Mouse (Mus musculus) heart, postnatal 0 days (tissue): ENCODE measurements around the gene Slc25a22. TPM values are rescaled to one million over a fixed set of nuclear protein-coding genes. Genes with fewer than 3 reads are reported as not detected.
"Not testable (repeated sequence)": the region's sequence is repeated elsewhere in the genome, so short reads cannot be mapped to it uniquely, and the experiment has no call there.

ENCODE experiments used
- ATAC-seq: fragments of 200-750 bp; cut with Nextera tagmentation; 2 replicates; pipeline ENCODE4 v1.8.0; 2017; ENCODE audit warnings: low read depth, moderate number of reproducible peaks, moderate library complexity; ENCODE audit not compliant: insufficient read depth
- DNase-seq: peaks from one replicate; pipeline ENCODE4 v3.0.0-alpha.2; 2016; ENCODE audit warnings: low spot score
- H3K27ac ChIP-seq: fragments of 300-500 bp; sonication (generic); 2 replicates; pipeline ENCODE4 v1.5.1; 2014; ENCODE audit warnings: low read depth, mild to moderate bottlenecking
- H3K27me3 ChIP-seq: fragments of 300-500 bp; sonication (generic); 2 replicates; pipeline ENCODE4 v1.6.1; 2014; ENCODE audit warnings: low read length, mixed read lengths; ENCODE audit not compliant: control insufficient read depth, insufficient read depth
- H3K36me3 ChIP-seq: fragments of 300-500 bp; sonication (generic); replicated peaks from 2 replicates; pipeline ENCODE4 v1.6.1; 2014; ENCODE audit warnings: low read length, mixed read lengths; ENCODE audit not compliant: control insufficient read depth, insufficient read depth
- H3K4me1 ChIP-seq: fragments of 300-500 bp; sonication (generic); 2 replicates; pipeline ENCODE4 v1.6.1; 2014; ENCODE audit warnings: antibody characterized with exemption; ENCODE audit not compliant: control insufficient read depth, insufficient read depth
- H3K4me2 ChIP-seq: fragments of 300-500 bp; sonication (generic); 2 replicates; pipeline ENCODE4 v1.6.1; 2014; ENCODE audit warnings: low read depth, mild to moderate bottlenecking, low read length, moderate library complexity
- H3K4me3 ChIP-seq: fragments of 300-500 bp; sonication (generic); 2 replicates; pipeline ENCODE4 v1.5.1; 2014; ENCODE audit warnings: low read depth, low read length
- H3K9ac ChIP-seq: fragments of 300-500 bp; sonication (generic); replicated peaks from 2 replicates; pipeline ENCODE4 v1.6.1; 2014; ENCODE audit warnings: low read depth, low read length, mixed read lengths
- H3K9me3 ChIP-seq: fragments of 300-500 bp; sonication (generic); replicated peaks from 2 replicates; pipeline ENCODE4 v1.6.1; 2016; ENCODE audit warnings: low read length; ENCODE audit not compliant: control insufficient read depth
- CTCF ChIP-seq: IDR thresholded peaks from 2 replicates; pipeline ENCODE4 v1.5.1; 2016; ENCODE audit warnings: antibody characterized with exemption, control low read depth, low read depth
- EP300 ChIP-seq: IDR thresholded peaks from 2 replicates; pipeline ENCODE4 v1.6.1; 2016; ENCODE audit warnings: antibody characterized with exemption, low read depth
- WGBS: fragments of 180-500 bp; shearing (Covaris S2); extraction: QIAGEN DNeasy Blood & Tissue Kit; methylation state at CpG from one replicate; pipeline ENCODE4 v1.1.7; 2014; 5-methylcytosine and 5-hydroxymethylcytosine counted together
- polyA plus RNA-seq: library from polyadenylated mRNA; unstranded; fragments of >200 nt; fragmentation: Nextera tagmentation; extraction: Ambion mirVana; gene quantifications from 2 replicates; pipeline ENCODE4 v1.2.1, GENCODE M21; 2015
- total RNA-seq: library from RNA; depleted of rRNA; stranded (reverse); fragments of >200 nt; gene quantifications from 2 replicates; pipeline ENCODE4 v1.2.3, GENCODE M21; 2014; ENCODE audit warnings: low replicate concordance

Slc25a22 gene
- total and polyA plus RNA-seq, 2 experiments from 2014 or later: 13.1 to 17.7 TPM

GRCm38 (mm10) chr7:141408833-141409232, 28.9 kb downstream of the Slc25a22 start:
- ATAC-seq (peak; percentile 77), DNase-seq (peak; percentile 85)
- peak; percentile 92 for TF ChIP-seq CTCF
- no peak for TF ChIP-seq EP300
- Histone ChIP-seq H3K4me1 (no peaks in the 10 kb centered on the region), H3K27me3 (no peaks in the 10 kb centered on the region), H3K27ac (no peak overlapping the region), H3K4me3 (no peak overlapping the region), H3K4me2 (no peak overlapping the region), H3K36me3 (peaks cover 20% of the 10 kb centered on the region), H3K9ac (no peak overlapping the region), H3K9me3 (no peaks in the 10 kb centered on the region)
- WGBS: 9% methylated on average over 11 of the region's 11 CpGs

DNA sequence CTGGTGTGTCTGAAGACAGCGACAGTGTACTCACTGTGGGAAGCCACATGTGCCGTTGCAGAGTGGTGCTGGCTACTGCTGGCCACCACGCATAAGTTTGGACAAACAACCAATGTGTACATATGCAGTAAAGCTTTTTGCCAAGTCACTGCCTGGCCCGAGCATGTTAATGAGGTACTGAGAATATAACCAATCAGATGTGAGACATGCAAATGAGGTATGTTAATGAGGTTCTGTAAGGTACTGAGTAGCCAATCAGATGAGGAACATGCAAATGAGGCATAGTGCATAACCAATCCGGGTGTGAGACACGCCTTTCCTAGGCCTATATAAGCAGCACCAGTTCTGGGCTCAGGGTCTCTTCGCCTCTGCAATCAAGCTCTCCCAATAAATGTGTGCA, 30.0 kb downstream of the Slc25a22 start:
- H3K27ac ChIP-seq, H3K9ac ChIP-seq, DNase-seq, H3K4me2 ChIP-seq, H3K4me3 ChIP-seq, H3K27me3 ChIP-seq, H3K9me3 ChIP-seq, H3K4me1 ChIP-seq, ATAC-seq: not testable (repeated sequence)
- peaks cover 20% of the 10 kb centered on the region for H3K36me3 ChIP-seq
- 92% methylated on average over 7 of the region's 7 CpGs for WGBS

DNA sequence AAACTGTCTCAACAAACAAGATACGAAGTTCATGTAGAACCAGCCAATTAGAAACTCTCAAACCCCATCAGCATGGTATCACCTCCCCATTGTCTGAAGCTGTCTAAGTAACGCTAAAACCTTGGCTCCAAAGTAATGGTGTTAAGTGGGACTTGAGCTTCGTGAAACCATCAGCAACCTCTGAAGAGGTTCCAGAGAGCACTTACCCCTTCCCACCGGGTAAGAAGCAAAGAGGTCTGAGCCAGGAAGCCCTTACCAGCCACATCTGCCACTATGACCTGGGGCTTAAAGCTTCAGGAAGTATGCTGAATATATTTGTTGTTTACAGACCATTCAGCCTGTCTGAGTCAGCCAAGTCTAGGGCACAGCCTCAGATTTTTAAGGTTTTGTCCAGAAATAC, 32.2 kb downstream of the Slc25a22 start:
- H3K27me3 ChIP-seq: no peaks in the 10 kb centered on the region
- ATAC-seq: no peak
- TF ChIP-seq CTCF (no peak), EP300 (no peak)
- no peak overlapping the region for H3K4me3 ChIP-seq
- no peak for DNase-seq
- H3K27ac ChIP-seq: no peak overlapping the region
- no peaks in the 10 kb centered on the region for H3K4me1 ChIP-seq
- H3K4me2 ChIP-seq: no peak overlapping the region
- H3K36me3 ChIP-seq: peaks cover 41% of the 10 kb centered on the region
- H3K9me3 ChIP-seq: no peaks in the 10 kb centered on the region
- WGBS: 69% methylated on average over 4 of the region's 4 CpGs
- no peak overlapping the region for H3K9ac ChIP-seq

GRCm38 (mm10) chr7:141403305-141403704, 34.4 kb downstream of the Slc25a22 start:
- Histone ChIP-seq H3K4me1 (no peaks in the 10 kb centered on the region), H3K4me3 (no peak overlapping the region), H3K27me3 (no peaks in the 10 kb centered on the region), H3K36me3 (peaks cover 47% of the 10 kb centered on the region), H3K27ac (no peak overlapping the region), H3K9me3 (no peaks in the 10 kb centered on the region), H3K4me2 (no peak overlapping the region), H3K9ac (no peak overlapping the region)
- 31% methylated on average over 5 of the region's 5 CpGs for WGBS
- ATAC-seq (peak; percentile 78), DNase-seq (peak; percentile 66)
- TF ChIP-seq CTCF (peak; percentile 81), EP300 (no peak)

GRCm38 (mm10) chr7:141395348-141395747, 42.3 kb downstream of the Slc25a22 start:
- TF ChIP-seq EP300: no peak
- TF ChIP-seq CTCF: no peak
- WGBS: 67% methylated on average over 1 of the region's 1 CpGs
- H3K4me2 ChIP-seq: no peak overlapping the region

GRCm38 (mm10) chr7:141394771-141395170, 42.9 kb downstream of the Slc25a22 start:
- Histone ChIP-seq H3K4me1 (peaks cover 9% of the 10 kb centered on the region), H3K27me3 (no peaks in the 10 kb centered on the region), H3K9ac (no peak overlapping the region), H3K4me2 (no peak overlapping the region), H3K9me3 (no peaks in the 10 kb centered on the region), H3K4me3 (no peak overlapping the region), H3K36me3 (peaks cover 42% of the 10 kb centered on the region), H3K27ac (no peak overlapping the region)
- DNase-seq (peak; percentile 36), ATAC-seq (no peak)
- 26% methylated on average over 6 of the region's 6 CpGs for WGBS
- TF ChIP-seq CTCF (peak; percentile 72), EP300 (no peak)

More at GRCm38 (mm10) chr7:141395348-141395747, 42.3 kb downstream of the Slc25a22 start:
- no peak for DNase-seq
- Histone ChIP-seq H3K9ac (no peak overlapping the region), H3K4me1 (peaks cover 9% of the 10 kb centered on the region), H3K27me3 (no peaks in the 10 kb centered on the region), H3K9me3 (no peaks in the 10 kb centered on the region), H3K4me3 (no peak overlapping the region), H3K27ac (no peak overlapping the region), H3K36me3 (peaks cover 47% of the 10 kb centered on the region)
- no peak for ATAC-seq
